Mouse (Mus musculus) small intestine, adult 2 months (tissue): ENCODE data around the gene Vps54. TPM values are rescaled to one million over a fixed set of nuclear protein-coding genes. Genes with fewer than 3 reads are reported as not detected.
A peak's percentile ranks its signal among the peaks of the same experiment; 100 is the strongest.

ENCODE experiments used
- H3K27ac ChIP-seq: fragments of 200-500 bp; 2 replicates; pipeline ENCODE4 v1.5.1; 2012; ENCODE audit warnings: low read depth, low read length, control low read depth, inconsistent platforms; ENCODE audit not compliant: insufficient read depth
- H3K27me3 ChIP-seq: fragments of 200-500 bp; 2 replicates; pipeline ENCODE4 v1.6.1; 2012; ENCODE audit warnings: mild to moderate bottlenecking, moderate library complexity, low read length, inconsistent platforms; ENCODE audit not compliant: control insufficient read depth, insufficient read depth
- H3K36me3 ChIP-seq: fragments of 200-500 bp; 2 replicates; pipeline ENCODE4 v1.6.1; 2012; ENCODE audit warnings: mild to moderate bottlenecking, low read length, control low read depth, inconsistent platforms; ENCODE audit not compliant: control insufficient read depth, insufficient read depth
- H3K4me1 ChIP-seq: fragments of 200-500 bp; 2 replicates; pipeline ENCODE4 v1.6.1; 2012; ENCODE audit warnings: low read length, inconsistent platforms, mixed read lengths; ENCODE audit not compliant: control insufficient read depth, insufficient read depth, insufficient read length
- H3K4me3 ChIP-seq: fragments of 200-500 bp; 2 replicates; pipeline ENCODE4 v1.5.1; 2012; ENCODE audit warnings: low read depth, mild to moderate bottlenecking, control low read depth, inconsistent platforms, low read length, moderate library complexity
- CTCF ChIP-seq: fragments of 200-500 bp; IDR thresholded peaks from 2 replicates; pipeline ENCODE4 v1.5.1; 2012; ENCODE audit warnings: low read depth, mild to moderate bottlenecking, control low read depth, inconsistent platforms, low read length, moderate library complexity, mixed read lengths; ENCODE audit not compliant: insufficient replicate concordance, insufficient read length; ENCODE audit errors: extremely low read depth
- POLR2A ChIP-seq: fragments of 200-500 bp; IDR thresholded peaks from 2 replicates; pipeline ENCODE4 v1.6.1; 2012; ENCODE audit warnings: low read depth, mild to moderate bottlenecking, control low read depth, inconsistent platforms, low read length, moderate library complexity
- WGBS: fragments of 180-500 bp; shearing (Covaris S2); methylation state at CpG from one replicate; pipeline ENCODE4 v1.1.7; 2018; 5-methylcytosine and 5-hydroxymethylcytosine counted together
- polyA plus RNA-seq: library from polyadenylated mRNA; depleted of rRNA; stranded (reverse); fragments of >200 nt; gene quantifications from 2 replicates; pipeline ENCODE4 v1.2.3, GENCODE M21; 2012; rRNA removed

The Vps54 gene
- polyA plus RNA-seq, 1 experiment: 9.8 TPM

- peak overlapping the region; percentile 96 for H3K4me3 ChIP-seq
- H3K27ac ChIP-seq: peak overlapping the region; percentile 92
- H3K36me3 ChIP-seq: no peaks in the 10 kb centered on the region
- H3K27me3 ChIP-seq: no peaks in the 10 kb centered on the region
- peaks cover 8% of the 10 kb centered on the region; the same call in 1 of the 2 replicates for H3K4me1 ChIP-seq
- TF ChIP-seq POLR2A (peak; percentile 52; the same call in 1 of the 2 replicates), CTCF (no peak)
- under 1% methylated on average over 65 of the region's 69 CpGs for WGBS
Measured at GRCm38 (mm10) chr11:21370399-21371121, 131.5 kb downstream of the Vps54 start.

Other genes with a start within 250 kb of the Vps54 start
- 35.2 and 113 TPM in 2 replicates for gene Peli1, start 148.0 kb upstream of the Vps54 start, polyA plus RNA-seq
- gene Ugp2, start 131.9 kb downstream of the Vps54 start, polyA plus RNA-seq: 0.95 and 1.9 TPM in 2 replicates